Mouse (Mus musculus) lung, embryonic 16.5 days (tissue): Measurements from ENCODE around the gene Maml2. TPM values are rescaled to one million over a fixed set of nuclear protein-coding genes. Genes with fewer than 3 reads are reported as not detected.

ENCODE experiments used
- ATAC-seq: fragments of 200-750 bp; cut with Nextera tagmentation; 2 replicates; pipeline ENCODE4 v1.8.0; 2017; ENCODE audit warnings: low read depth, mild to moderate bottlenecking, moderate library complexity
- H3K27ac ChIP-seq: fragments of 300-500 bp; sonication (generic); 2 replicates; pipeline ENCODE4 v1.5.1; 2014; ENCODE audit warnings: mild to moderate bottlenecking, control low read depth, low read length
- H3K27me3 ChIP-seq: fragments of 300-500 bp; sonication (generic); 2 replicates; pipeline ENCODE4 v1.6.1; 2014; ENCODE audit warnings: low read depth, low read length, mixed read lengths; ENCODE audit not compliant: control insufficient read depth, insufficient read depth
- H3K36me3 ChIP-seq: fragments of 300-500 bp; sonication (generic); 2 replicates; pipeline ENCODE4 v1.6.1; 2014; ENCODE audit warnings: low read length; ENCODE audit not compliant: control insufficient read depth, insufficient read depth
- H3K4me1 ChIP-seq: fragments of 300-500 bp; sonication (generic); replicated peaks from 2 replicates; pipeline ENCODE4 v1.6.1; 2014; ENCODE audit warnings: low read length, mixed read lengths; ENCODE audit not compliant: control insufficient read depth, insufficient read depth
- H3K4me2 ChIP-seq: fragments of 300-500 bp; sonication (generic); 2 replicates; pipeline ENCODE4 v1.6.1; 2014; ENCODE audit warnings: low read depth, low read length, control low read depth
- H3K4me3 ChIP-seq: fragments of 300-500 bp; sonication (generic); 2 replicates; pipeline ENCODE4 v1.5.1; 2014; ENCODE audit warnings: mild to moderate bottlenecking, low read length, control low read depth
- H3K9ac ChIP-seq: fragments of 300-500 bp; sonication (generic); 2 replicates; pipeline ENCODE4 v1.6.1; 2014; ENCODE audit warnings: low read length, control low read depth
- H3K9me3 ChIP-seq: fragments of 300-500 bp; sonication (generic); 2 replicates; pipeline ENCODE4 v1.6.1; 2016; ENCODE audit warnings: low read length; ENCODE audit not compliant: control insufficient read depth
- WGBS: fragments of 180-500 bp; shearing (Covaris S2); extraction: QIAGEN DNeasy Blood & Tissue Kit; methylation state at CpG from one replicate; pipeline ENCODE4 v1.1.7; 2014; 5-methylcytosine and 5-hydroxymethylcytosine counted together
- polyA plus RNA-seq: library from polyadenylated mRNA; unstranded; fragments of >200 nt; fragmentation: Nextera tagmentation; extraction: Ambion mirVana; gene quantifications from 2 replicates; pipeline ENCODE4 v1.2.1, GENCODE M21; 2015

Gene Maml2
- polyA plus RNA-seq, 1 experiment from 2014 or later = 15.3 TPM

DNA sequence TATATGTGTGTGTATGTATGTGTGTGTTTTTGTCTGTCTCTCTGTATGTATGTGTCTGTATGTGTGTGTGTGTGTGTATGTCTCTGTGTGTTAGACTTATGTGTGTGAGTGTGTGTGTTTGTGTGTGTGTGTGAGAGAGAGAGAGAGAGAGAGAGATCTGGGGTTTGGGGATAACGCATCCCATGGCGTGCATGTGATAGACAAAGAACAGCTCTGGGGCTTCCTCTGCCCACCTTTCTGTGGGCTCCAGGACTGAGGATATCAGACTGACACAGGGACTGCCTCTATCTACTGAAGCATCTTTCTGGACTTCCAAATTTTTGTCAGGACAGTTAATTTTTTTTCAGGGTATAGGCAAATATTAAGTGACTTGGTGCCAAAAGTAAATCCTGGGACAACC lies 242.5 kb downstream of the Maml2 start:
- Histone ChIP-seq H3K4me2 (no peak overlapping the region), H3K27me3 (no peaks in the 10 kb centered on the region), H3K9ac (no peak overlapping the region), H3K4me3 (no peak overlapping the region), H3K4me1 (peaks cover 4% of the 10 kb centered on the region; the same call in 1 of the 2 replicates), H3K9me3 (no peaks in the 10 kb centered on the region), H3K27ac (no peak overlapping the region), H3K36me3 (no peaks in the 10 kb centered on the region)
- no peak for ATAC-seq
- 88% methylated on average over 2 of the region's 2 CpGs for WGBS

- Histone ChIP-seq H3K27me3 (no peaks in the 10 kb centered on the region), H3K9me3 (no peaks in the 10 kb centered on the region), H3K4me3 (no peak overlapping the region), H3K4me2 (no peak overlapping the region), H3K36me3 (no peaks in the 10 kb centered on the region), H3K9ac (no peak overlapping the region), H3K4me1 (peaks cover 4% of the 10 kb centered on the region; the same call in 1 of the 2 replicates), H3K27ac (no peak overlapping the region)
- no peak for ATAC-seq
- WGBS = 28% methylated on average over 6 of the region's 6 CpGs
These were observed 243.0 kb downstream of the Maml2 start for GRCm38 (mm10) chr9:13540781-13541180.

- Histone ChIP-seq H3K9me3 (no peaks in the 10 kb centered on the region), H3K4me1 (no peaks in the 10 kb centered on the region; the same call in 1 of the 2 replicates), H3K4me2 (no peak overlapping the region), H3K27ac (peak overlapping the region; percentile 36; the same call in 1 of the 2 replicates), H3K9ac (no peak overlapping the region), H3K27me3 (no peaks in the 10 kb centered on the region), H3K4me3 (no peak overlapping the region), H3K36me3 (no peaks in the 10 kb centered on the region)
- ATAC-seq = peak; percentile 88
- 35% methylated on average over 8 of the region's 8 CpGs for WGBS
These were observed 245.4 kb downstream of the Maml2 start for GRCm38 (mm10) chr9:13543167-13543566.

GRCm38 (mm10) chr9:13544133-13544532 lies 246.4 kb downstream of the Maml2 start:
- ATAC-seq = no peak
- Histone ChIP-seq H3K9me3 (no peaks in the 10 kb centered on the region), H3K27me3 (no peaks in the 10 kb centered on the region), H3K36me3 (no peaks in the 10 kb centered on the region), H3K4me2 (no peak overlapping the region), H3K9ac (no peak overlapping the region), H3K4me3 (no peak overlapping the region), H3K4me1 (peaks cover 2% of the 10 kb centered on the region; the same call in 1 of the 2 replicates), H3K27ac (no peak overlapping the region)
- 54% methylated on average over 8 of the region's 8 CpGs for WGBS

DNA sequence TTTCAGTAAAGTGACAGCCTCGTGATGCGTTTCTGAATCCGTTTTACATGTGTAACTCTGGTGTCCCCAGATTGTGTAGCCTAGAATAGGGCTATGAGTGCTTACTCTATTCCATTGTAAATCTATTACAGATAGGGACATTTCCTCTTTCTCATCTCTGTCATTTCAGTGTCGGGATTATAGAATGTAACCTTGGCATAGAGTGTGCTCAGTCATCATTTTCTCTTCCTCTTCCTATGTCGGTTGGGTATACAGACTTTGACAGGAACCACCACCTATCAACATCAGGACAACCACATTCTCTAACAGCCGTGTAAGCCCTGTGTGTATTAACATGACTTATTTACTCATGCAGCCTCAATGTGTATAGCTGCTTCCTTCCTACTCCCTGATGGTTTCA lies 248.0 kb downstream of the Maml2 start:
- Histone ChIP-seq H3K4me1 (peaks cover 2% of the 10 kb centered on the region; the same call in 1 of the 2 replicates), H3K27me3 (no peaks in the 10 kb centered on the region), H3K36me3 (no peaks in the 10 kb centered on the region), H3K4me3 (no peak overlapping the region), H3K27ac (no peak overlapping the region; the same call in 1 of the 2 replicates), H3K4me2 (no peak overlapping the region), H3K9me3 (no peaks in the 10 kb centered on the region), H3K9ac (no peak overlapping the region)
- 66% methylated on average over 6 of the region's 6 CpGs for WGBS
- no peak for ATAC-seq

DNA sequence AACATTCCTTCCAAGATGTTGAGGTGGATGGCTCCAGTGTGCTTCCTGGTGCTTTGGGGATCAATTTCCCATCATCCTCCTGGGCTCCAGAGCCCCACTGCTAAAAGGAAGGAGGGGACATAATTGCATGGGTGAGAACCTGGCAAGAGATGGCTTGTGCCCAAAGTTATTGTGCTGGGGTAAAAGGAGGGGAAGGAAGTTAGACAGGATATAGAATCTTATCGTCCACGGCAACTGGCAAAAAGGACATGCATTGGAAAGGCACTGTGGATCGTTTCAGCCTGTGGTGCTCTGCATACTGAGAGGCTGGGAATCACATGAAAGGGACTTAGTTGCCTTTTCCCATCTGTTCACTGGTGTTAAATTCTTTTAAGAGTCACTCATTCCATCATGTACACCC lies 252.2 kb downstream of the Maml2 start:
- no peak overlapping the region for H3K4me2 ChIP-seq
- no peaks in the 10 kb centered on the region for H3K9me3 ChIP-seq
- H3K27ac ChIP-seq = no peak overlapping the region
- H3K27me3 ChIP-seq = no peaks in the 10 kb centered on the region
- no peak overlapping the region for H3K4me3 ChIP-seq
- no peaks in the 10 kb centered on the region for H3K36me3 ChIP-seq
- peaks cover 2% of the 10 kb centered on the region; the same call in 1 of the 2 replicates for H3K4me1 ChIP-seq
- ATAC-seq = no peak
- no peak overlapping the region for H3K9ac ChIP-seq
- 50% methylated on average over 3 of the region's 3 CpGs for WGBS

DNA sequence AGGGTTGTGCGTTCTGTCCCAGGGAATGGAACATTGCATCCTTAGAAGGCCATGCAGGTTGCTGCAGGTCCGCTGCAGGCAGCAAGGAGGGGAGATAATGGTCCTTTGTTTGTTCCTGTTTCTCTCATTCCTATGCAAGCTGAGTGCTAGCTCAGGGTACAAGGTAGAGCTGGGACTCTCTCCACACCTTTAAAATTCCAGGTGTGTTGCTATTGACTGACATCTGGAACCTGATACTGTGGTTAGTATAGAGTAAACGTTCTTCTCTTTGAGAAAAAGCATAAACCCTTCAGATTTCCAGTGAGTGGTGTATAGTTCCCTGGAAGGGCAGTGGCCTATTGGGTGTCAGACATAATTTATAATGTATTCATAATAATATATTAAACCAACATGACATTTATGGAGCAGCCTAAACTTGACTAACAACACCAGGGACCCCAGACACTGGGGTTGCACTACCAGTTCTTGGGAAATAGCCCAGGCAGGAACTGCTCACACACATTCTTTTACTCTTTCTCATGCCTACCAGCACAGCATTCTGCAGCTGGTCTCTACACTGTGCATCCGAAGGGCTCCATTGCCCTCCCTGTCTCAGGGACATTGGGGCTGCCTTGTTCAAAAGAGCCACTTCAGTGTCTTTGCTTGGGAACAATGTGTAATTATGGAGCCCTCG lies 254.8 kb downstream of the Maml2 start:
- ATAC-seq = no peak
- Histone ChIP-seq H3K36me3 (no peaks in the 10 kb centered on the region), H3K27ac (no peak overlapping the region), H3K9me3 (no peaks in the 10 kb centered on the region), H3K27me3 (no peaks in the 10 kb centered on the region), H3K4me3 (no peak overlapping the region), H3K4me1 (peaks cover 2% of the 10 kb centered on the region; the same call in 1 of the 2 replicates), H3K9ac (no peak overlapping the region), H3K4me2 (no peak overlapping the region)
- 48% methylated on average over 5 of the region's 5 CpGs for WGBS

- no peak overlapping the region for H3K4me3 ChIP-seq
- H3K4me1 ChIP-seq = no peaks in the 10 kb centered on the region
- no peak for ATAC-seq
- WGBS = 75% methylated on average over 5 of the region's 5 CpGs
- no peaks in the 10 kb centered on the region for H3K9me3 ChIP-seq
- H3K27ac ChIP-seq = no peak overlapping the region
- H3K4me2 ChIP-seq = no peak overlapping the region
- H3K27me3 ChIP-seq = no peaks in the 10 kb centered on the region
- no peak overlapping the region for H3K9ac ChIP-seq
- H3K36me3 ChIP-seq = no peaks in the 10 kb centered on the region
These were observed 257.0 kb downstream of the Maml2 start for GRCm38 (mm10) chr9:13554773-13555172.

DNA sequence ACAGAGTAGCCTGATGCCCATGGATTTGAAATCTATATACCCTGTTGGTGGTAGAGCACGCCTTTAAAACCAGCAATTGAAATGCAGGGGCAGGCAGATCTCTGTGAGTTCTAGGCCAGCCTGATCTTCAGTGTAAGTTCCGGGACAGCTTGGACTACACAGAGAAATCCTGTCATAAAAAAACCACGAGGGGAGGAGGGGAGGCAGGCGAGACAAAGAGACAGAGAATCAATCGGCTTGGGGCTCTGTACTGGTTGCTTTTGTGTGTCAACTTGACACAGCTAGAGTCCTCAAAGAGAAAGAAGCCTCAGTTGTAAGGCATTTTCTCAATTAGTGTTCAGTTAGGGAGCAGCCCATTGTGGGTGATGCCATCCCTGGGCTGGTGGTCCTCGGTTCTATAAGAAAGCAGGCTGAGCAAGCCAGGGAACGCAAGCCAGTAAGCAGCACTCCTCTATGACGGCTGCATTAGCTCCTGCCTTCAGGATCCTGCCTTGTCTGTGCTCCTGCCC lies 258.3 kb downstream of the Maml2 start:
- Histone ChIP-seq H3K4me1 (0 out of 2 replicates have a peak, but pooled peaks cover 2% of the 10 kb centered on the region), H3K4me3 (no peak overlapping the region), H3K4me2 (no peak overlapping the region), H3K27ac (no peak overlapping the region), H3K27me3 (no peaks in the 10 kb centered on the region), H3K9me3 (no peaks in the 10 kb centered on the region), H3K9ac (no peak overlapping the region), H3K36me3 (no peaks in the 10 kb centered on the region)
- ATAC-seq = no peak
- 76% methylated on average over 8 of the region's 8 CpGs for WGBS
